Mouse (Mus musculus) gonadal fat pad, adult 2 months (tissue): ENCODE results near the gene Usp33. TPM values are rescaled to one million over a fixed set of nuclear protein-coding genes. Genes with fewer than 3 reads are reported as not detected.
A peak's percentile ranks its signal among the peaks of the same experiment; 100 is the strongest.

Experiments
- DNase-seq: peaks from one replicate; pipeline ENCODE4 v3.0.0-alpha.2; 2012; ENCODE audit warnings: low read depth
- polyA plus RNA-seq: library from polyadenylated mRNA; depleted of rRNA; stranded (reverse); fragments of >200 nt; gene quantifications from 2 replicates; pipeline ENCODE4 v1.2.3, GENCODE M21; 2012

Gene Usp33
- polyA plus RNA-seq, 1 experiment: 25.9 TPM

- DNase-seq: no peak
These were observed 6.3 kb upstream of the Usp33 start, which contains the start of gene Miga1 for GRCm38 (mm10) chr3:152339862-152340557. Gene Miga1 (minus strand): TSS chr3:152340407.

- DNase-seq: no peak
These were observed 3.2 kb upstream of the Usp33 start for GRCm38 (mm10) chr3:152342961-152343517.

GRCm38 (mm10) chr3:152346633-152347141 is 409 bp downstream of the Usp33 start:
- DNase-seq: no peak

GRCm38 (mm10) chr3:152347227-152347626 is 949 bp downstream of the Usp33 start:
- DNase-seq: no peak

GRCm38 (mm10) chr3:152348011-152348830 is 1.9 kb downstream of the Usp33 start:
- DNase-seq: peak; percentile 75

GRCm38 (mm10) chr3:152350431-152350830 is 4.2 kb downstream of the Usp33 start:
- DNase-seq: no peak

- no peak for DNase-seq
These were observed 4.7 kb downstream of the Usp33 start for GRCm38 (mm10) chr3:152350966-152351365.

GRCm38 (mm10) chr3:152352289-152352688 is 6.0 kb downstream of the Usp33 start:
- DNase-seq: no peak

GRCm38 (mm10) chr3:152353434-152354177 is 7.3 kb downstream of the Usp33 start:
- DNase-seq: no peak

- no peak for DNase-seq
These were observed 9.1 kb downstream of the Usp33 start for GRCm38 (mm10) chr3:152355361-152355760.

- no peak for DNase-seq
These were observed 10.5 kb downstream of the Usp33 start for GRCm38 (mm10) chr3:152356751-152357150.

- no peak for DNase-seq
These were observed 12.9 kb downstream of the Usp33 start for GRCm38 (mm10) chr3:152359151-152359550.

- no peak for DNase-seq
These were observed 17.9 kb downstream of the Usp33 start for GRCm38 (mm10) chr3:152364181-152364580.

GRCm38 (mm10) chr3:152376063-152376462 is 29.8 kb downstream of the Usp33 start:
- no peak for DNase-seq

- DNase-seq: no peak
These were observed 37.8 kb downstream of the Usp33 start for GRCm38 (mm10) chr3:152384106-152384505.

GRCm38 (mm10) chr3:152395350-152396277 is 49.3 kb downstream of the Usp33 start, which contains the start of gene Zzz3:
Gene Zzz3 (plus strand): TSS chr3:152395473.
- DNase-seq: no peak

- DNase-seq: no peak
These were observed 50.2 kb downstream of the Usp33 start for GRCm38 (mm10) chr3:152396278-152396987.

- no peak for DNase-seq
These were observed 50.7 kb downstream of the Usp33 start for GRCm38 (mm10) chr3:152396988-152397314.

- no peak for DNase-seq
These were observed 51.2 kb downstream of the Usp33 start for GRCm38 (mm10) chr3:152397335-152397940.

- DNase-seq: no peak
These were observed 54.2 kb downstream of the Usp33 start for GRCm38 (mm10) chr3:152400441-152400840.
